Mouse (Mus musculus) C2C12 (cell line): ENCODE measurements at regions not wholly inside any gene's neighbourhood (a gene's known extent, or its start where the extent isn't known, plus 50 kb on each side); places are given as distances from the start of the nearest gene placed in this dataset.

ENCODE experiments used
- CEBPB ChIP-seq: IDR thresholded peaks from one replicate; pipeline ENCODE4 v1.6.1; 2011; ENCODE audit warnings: low read depth, mild to moderate bottlenecking, control low read depth, moderate library complexity
- CTCF ChIP-seq: IDR thresholded peaks from one replicate; pipeline ENCODE4 v1.5.1; 2011; ENCODE audit not compliant: control insufficient read depth, insufficient read depth, insufficient read length
- FOSL1 ChIP-seq: IDR thresholded peaks from one replicate; pipeline ENCODE4 v1.8.0; 2011; ENCODE audit warnings: mild to moderate bottlenecking, low read length; ENCODE audit not compliant: poor library complexity, insufficient read depth, severe bottlenecking
- MYOD1 ChIP-seq: IDR thresholded peaks from one replicate; pipeline ENCODE4 v1.6.1; 2011; ENCODE audit warnings: low read depth; ENCODE audit not compliant: control insufficient read depth, insufficient read length
- MYOG ChIP-seq: IDR thresholded peaks from one replicate; pipeline ENCODE4 v1.6.1; 2011; ENCODE audit not compliant: control insufficient read depth, insufficient read length; ENCODE audit errors: extremely low read depth

GRCm38 (mm10) chr1:185969231-185969630 lies 147.9 kb downstream of the Lyplal1 start:
- TF ChIP-seq CTCF (no peak), MYOG (no peak), MYOD1 (no peak), CEBPB (no peak), FOSL1 (no peak)
